Mouse (Mus musculus) brain, embryonic 14.5 days (tissue): ENCODE data around the gene Etv3. TPM values are rescaled to one million over a fixed set of nuclear protein-coding genes. Genes with fewer than 3 reads are reported as not detected.
A peak's percentile ranks its signal among the peaks of the same experiment; 100 is the strongest.

Source experiments
- DNase-seq: peaks from one replicate; pipeline ENCODE4 v3.0.0-alpha.2; 2011; ENCODE audit warnings: low read depth
- CTCF ChIP-seq: fragments of 200-500 bp; IDR thresholded peaks from 2 replicates; pipeline ENCODE4 v1.5.1; 2012; ENCODE audit warnings: inconsistent platforms, mild to moderate bottlenecking, moderate library complexity, borderline replicate concordance; ENCODE audit not compliant: insufficient read depth, insufficient read length; ENCODE audit errors: extremely low read depth
- POLR2A ChIP-seq: fragments of 200-500 bp; IDR thresholded peaks from 2 replicates; pipeline ENCODE4 v1.6.1; 2012; ENCODE audit warnings: mild to moderate bottlenecking, inconsistent platforms, borderline replicate concordance; ENCODE audit not compliant: poor library complexity, insufficient read depth, insufficient read length, severe bottlenecking; ENCODE audit errors: extremely low read depth
- polyA plus RNA-seq: library from polyadenylated mRNA; depleted of rRNA; stranded (reverse); fragments of >200 nt; gene quantifications from 2 replicates; pipeline ENCODE4 v1.2.3, GENCODE M21; 2012

The Etv3 gene
- polyA plus RNA-seq, 1 experiment, result 11.6 TPM

- no peak for TF ChIP-seq CTCF
- no peak for TF ChIP-seq POLR2A
- no peak for DNase-seq
These were observed 18.5 kb upstream of the Etv3 start for GRCm38 (mm10) chr3:87506456-87507416.

GRCm38 (mm10) chr3:87508205-87508901, 16.9 kb upstream of the Etv3 start:
- no peak for TF ChIP-seq POLR2A
- peak; percentile 83 for TF ChIP-seq CTCF
- DNase-seq, result peak; percentile 85

DNA sequence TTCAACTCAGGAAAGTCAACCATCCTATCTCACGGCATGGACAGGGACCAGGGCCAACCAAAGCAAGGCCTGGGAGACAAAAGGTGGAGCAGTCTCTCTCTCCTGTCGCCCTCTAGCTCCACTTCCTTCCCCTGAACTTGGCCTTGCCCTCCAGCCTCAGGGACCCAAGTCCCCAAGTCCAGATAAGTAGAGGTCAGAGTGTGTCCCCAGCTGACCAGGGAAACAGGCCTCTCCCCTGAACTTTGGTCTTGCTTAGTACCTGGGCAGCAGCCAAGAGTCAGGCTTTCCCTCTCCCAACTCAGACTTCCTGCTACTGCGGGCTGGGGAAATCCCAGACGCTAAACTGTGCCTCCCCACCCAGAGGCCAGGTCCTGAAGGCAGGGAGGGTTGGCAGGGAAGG, 16.1 kb upstream of the Etv3 start:
- no peak for TF ChIP-seq POLR2A
- TF ChIP-seq CTCF, result no peak

DNA sequence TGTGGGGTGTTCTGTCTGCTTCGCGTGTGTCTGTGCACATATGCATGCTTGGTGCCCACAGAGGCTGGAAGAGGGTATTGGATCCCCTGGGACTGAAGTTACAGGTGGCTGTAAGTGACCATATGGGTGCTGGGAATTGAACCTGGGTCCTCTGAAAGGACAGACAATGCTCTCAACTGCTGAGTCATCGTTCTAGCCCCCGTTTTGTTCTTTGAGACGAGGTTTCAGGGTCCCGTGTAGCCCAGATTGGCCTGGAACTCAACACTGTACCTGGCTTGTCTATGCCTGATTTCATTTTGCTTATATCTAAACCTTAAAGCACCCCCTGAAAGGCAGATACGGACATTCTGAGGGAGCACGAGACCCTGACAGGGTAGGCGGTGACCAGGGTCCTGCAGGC, 14.4 kb upstream of the Etv3 start:
- no peak for DNase-seq
- no peak for TF ChIP-seq CTCF
- no peak for TF ChIP-seq POLR2A

More for the DNA sequence above, 16.1 kb upstream of the Etv3 start:
- no peak for DNase-seq

GRCm38 (mm10) chr3:87511971-87512765, 13.0 kb upstream of the Etv3 start:
- no peak for DNase-seq
- no peak for TF ChIP-seq POLR2A
- no peak for TF ChIP-seq CTCF

DNA sequence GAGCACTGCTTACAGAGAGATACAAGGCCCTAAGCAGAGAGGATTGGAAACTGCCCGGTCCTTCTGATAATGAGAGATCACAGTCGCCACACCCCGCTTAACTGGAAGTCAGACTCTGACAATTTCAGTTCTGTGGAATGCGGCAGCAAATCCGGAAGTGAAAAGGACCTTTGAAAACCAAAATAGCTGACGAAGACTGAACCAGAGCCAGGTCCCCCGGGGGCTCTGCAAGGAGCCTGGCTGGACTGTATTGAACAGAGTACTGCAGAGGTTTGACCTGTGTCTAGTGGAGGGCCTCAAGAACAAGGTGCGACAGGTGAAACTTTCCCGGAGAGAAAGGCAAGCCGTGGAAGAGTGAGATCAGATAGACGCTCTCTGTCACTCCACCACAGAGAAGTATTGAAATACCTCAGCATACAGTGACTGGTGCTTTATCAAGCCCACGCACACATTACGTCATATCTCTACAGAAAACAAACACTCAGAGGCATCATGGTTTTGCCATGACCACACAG, 9.6 kb upstream of the Etv3 start:
- no peak for DNase-seq

GRCm38 (mm10) chr3:87518425-87518824, 6.8 kb upstream of the Etv3 start:
- TF ChIP-seq POLR2A, result no peak
- TF ChIP-seq CTCF, result no peak
- no peak for DNase-seq

More for the DNA sequence above, 9.6 kb upstream of the Etv3 start:
- no peak for TF ChIP-seq POLR2A
- no peak for TF ChIP-seq CTCF

GRCm38 (mm10) chr3:87521126-87521525, 4.1 kb upstream of the Etv3 start:
- TF ChIP-seq POLR2A (no peak), CTCF (no peak)
- no peak for DNase-seq

- no peak for DNase-seq
- no peak for TF ChIP-seq CTCF
- TF ChIP-seq POLR2A, result no peak
These were observed 3.4 kb upstream of the Etv3 start for GRCm38 (mm10) chr3:87521833-87522232.

GRCm38 (mm10) chr3:87523701-87524100, 1.5 kb upstream of the Etv3 start:
- TF ChIP-seq CTCF (no peak), POLR2A (no peak)

DNA sequence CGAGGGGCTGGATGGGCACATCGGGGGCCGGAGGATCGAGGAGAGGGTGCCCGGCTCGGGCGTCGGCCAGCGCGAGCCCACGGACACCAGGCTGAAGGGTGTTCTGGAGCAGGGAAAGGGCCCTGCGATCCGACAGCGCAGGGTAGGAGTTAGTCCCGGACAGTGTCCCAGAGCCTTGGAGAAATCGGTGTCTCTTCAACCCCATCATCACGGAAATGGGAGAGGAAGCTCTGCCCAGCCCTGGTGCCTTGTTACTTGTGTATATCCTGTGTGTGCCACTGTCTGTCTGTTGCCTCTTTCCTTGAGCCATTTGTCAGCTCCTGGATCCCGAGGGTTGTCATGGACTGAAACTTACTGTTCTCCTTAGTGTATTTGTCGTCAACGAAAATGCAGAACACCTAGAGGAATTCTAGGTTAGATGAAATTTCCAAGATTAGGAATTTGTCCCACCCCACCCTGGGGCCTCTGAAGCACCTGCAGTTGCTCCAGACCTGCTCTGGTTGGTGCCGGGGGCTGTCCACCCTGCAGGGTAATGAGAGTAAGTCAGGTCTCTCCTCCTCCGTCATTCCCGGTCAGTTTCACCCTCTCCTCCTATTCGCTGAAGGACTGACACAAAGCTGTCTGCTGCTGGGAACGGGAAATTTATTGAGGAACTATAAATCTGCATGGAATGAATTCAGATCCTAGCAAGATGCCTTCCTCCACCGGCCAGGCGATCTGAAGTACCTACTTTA, 797 bp downstream of the Etv3 start:
- no peak for TF ChIP-seq POLR2A
- no peak for TF ChIP-seq CTCF

More at GRCm38 (mm10) chr3:87523701-87524100, 1.5 kb upstream of the Etv3 start:
- DNase-seq, result no peak

More for the DNA sequence above, 797 bp downstream of the Etv3 start:
- peak; percentile 20 for DNase-seq
